9 mouse cellular contexts compared by ENCODE assay signal in genomic region chr8:6606854-6607535, GRCm38 (mm10).
A peak's percentile ranks its signal among the peaks of the same experiment; 100 is the strongest.
DNase-seq lines count a peak whose midpoint lies in the region; ATAC-seq lines count a peak whose summit lies in the region.
"Had no signal": no experiment of that assay in that cellular context is flagged by ENCODE, and none has a peak within 500 bp of the region (broad histone marks: within the 10 kb centered on the region; RNA-seq: fewer than 3 reads in every experiment).

No protein-coding gene starts in this region.

- no peaks in the 10 kb centered on the region for H3K36me3 ChIP-seq in forebrain, embryonic 12.5 days (replicated peaks)
- no peaks in the 10 kb centered on the region for H3K36me3 ChIP-seq in neural tube, embryonic 15.5 days
- H3K36me3 ChIP-seq: embryonic facial prominence, embryonic 15.5 days had no signal

- no peaks in the 10 kb centered on the region for H3K9me3 ChIP-seq in forebrain, embryonic 12.5 days
- no peaks in the 10 kb centered on the region for H3K9me3 ChIP-seq in neural tube, embryonic 15.5 days (replicated peaks)
- H3K9me3 ChIP-seq: embryonic facial prominence, embryonic 15.5 days had no signal

- H3K27me3 ChIP-seq in forebrain, embryonic 12.5 days: 0 out of 2 replicates have a peak, but pooled peaks cover 3% of the 10 kb centered on the region
- H3K27me3 ChIP-seq in neural tube, embryonic 15.5 days (replicated peaks): no peaks in the 10 kb centered on the region
- H3K27me3 ChIP-seq: embryonic facial prominence, embryonic 15.5 days had no signal

- no peak overlapping the region for H3K9ac ChIP-seq in forebrain, embryonic 12.5 days
- no peak overlapping the region for H3K9ac ChIP-seq in neural tube, embryonic 15.5 days (replicated peaks)
- H3K9ac ChIP-seq: embryonic facial prominence, embryonic 15.5 days had no signal

- ATAC-seq in forebrain, embryonic 12.5 days (ENCODE audit: low FRiP score): peak; percentile 93
- peak; percentile 57; the same call in 1 of the 2 replicates for ATAC-seq in neural tube, embryonic 15.5 days (ENCODE audit: low FRiP score)
- ATAC-seq in erythroid progenitor cell, adult 5-6 weeks (replicated peaks; ENCODE audit: low FRiP score, poor library complexity, severe bottlenecking): no peak

- 8% methylated on average over 9 of the region's 9 CpGs for WGBS in forebrain, embryonic 12.5 days
- WGBS in neural tube, embryonic 15.5 days: 16% methylated on average over 9 of the region's 9 CpGs

- peak; percentile 17 for DNase-seq in layer of hippocampus, adult 11-12 months (ENCODE audit: low spot score)
- DNase-seq in layer of hippocampus, postnatal 25 days (ENCODE audit: extremely low spot score in 1 of 2, low spot score in 1 of 2): no peak
- DNase-seq in left cerebral cortex, adult 11 months (ENCODE audit: low spot score): peak; percentile 23
- DNase-seq in spleen, postnatal 14 days (ENCODE audit: low spot score in 2 of 2): no peak
- DNase-seq in thymus, postnatal 0 days (ENCODE audit: low spot score): no peak

- peaks cover 10% of the 10 kb centered on the region for H3K4me1 ChIP-seq in forebrain, embryonic 12.5 days
- H3K4me1 ChIP-seq in neural tube, embryonic 15.5 days: peaks cover 10% of the 10 kb centered on the region; the same call in 1 of the 2 replicates
- H3K4me1 ChIP-seq: embryonic facial prominence, embryonic 15.5 days had no signal

- peak overlapping the region; percentile 15; the same call in 1 of the 2 replicates for H3K4me2 ChIP-seq in forebrain, embryonic 12.5 days
- no peak overlapping the region for H3K4me2 ChIP-seq in neural tube, embryonic 15.5 days
- H3K4me2 ChIP-seq: embryonic facial prominence, embryonic 15.5 days had no signal

- no peak overlapping the region for H3K4me3 ChIP-seq in forebrain, embryonic 12.5 days (replicated peaks)
- no peak overlapping the region for H3K4me3 ChIP-seq in neural tube, embryonic 15.5 days (replicated peaks)
- H3K4me3 ChIP-seq: embryonic facial prominence, embryonic 15.5 days had no signal

- H3K27ac ChIP-seq in forebrain, embryonic 12.5 days: peak overlapping the region; percentile 67
- no peak overlapping the region for H3K27ac ChIP-seq in neural tube, embryonic 15.5 days (replicated peaks)
- H3K27ac ChIP-seq: embryonic facial prominence, embryonic 15.5 days had no signal

Comparison
In these comparisons a context has a peak if more than half of its experiments do, and no peak if none do; other contexts are left out.
1. DNase-seq: peak in layer of hippocampus, adult 11-12 months (single experiment) and left cerebral cortex, adult 11 months (single experiment); none in layer of hippocampus, postnatal 25 days (0 of 2), spleen, postnatal 14 days (0 of 2) and thymus, postnatal 0 days (single experiment).